Mouse (Mus musculus) adrenal gland, adult (tissue): Measurements from ENCODE around the gene Tacc3.

Experiments used
- DNase-seq, 2 experiments: peaks; one replicate each; pipeline ENCODE4 v3.0.0; 2022 to 2023; ENCODE audit warnings: low spot score in 1 of 2; ENCODE audit not compliant: inconsistent age in 2 of 2

Tacc3 gene

GRCm38 (mm10) chr5:33721541-33722265 lies 63.8 kb downstream of the Tacc3 start, which contains the start of gene Fgfr3:
Gene Fgfr3, plus strand, starts transcription at chr5:33721674.
- peak; percentile 70 to 87 for DNase-seq

GRCm38 (mm10) chr5:33722266-33723018 lies 64.5 kb downstream of the Tacc3 start:
- DNase-seq = no peak

GRCm38 (mm10) chr5:33723019-33723640 lies 65.2 kb downstream of the Tacc3 start:
- DNase-seq = peak in 1 of 2 experiments; percentile 58

- DNase-seq = no peak
These were observed 65.9 kb downstream of the Tacc3 start for GRCm38 (mm10) chr5:33723641-33724465.

GRCm38 (mm10) chr5:33726081-33726647 lies 68.2 kb downstream of the Tacc3 start:
- no peak for DNase-seq

- no peak for DNase-seq
These were observed 69.0 kb downstream of the Tacc3 start for GRCm38 (mm10) chr5:33726891-33727290.
